Mouse (Mus musculus) testis, adult 2 months (tissue): ENCODE results near the gene Gm35549. TPM values are rescaled to one million over a fixed set of nuclear protein-coding genes. Genes with fewer than 3 reads are reported as not detected.
"Not testable (repeated sequence)": the region's sequence is repeated elsewhere in the genome, so short reads cannot be mapped to it uniquely, and the experiment has no call there.

Experiments
- H3K27ac ChIP-seq: fragments of 200-500 bp; 2 replicates; pipeline ENCODE4 v1.5.1; 2012; ENCODE audit warnings: low read depth, low read length; ENCODE audit not compliant: control insufficient read depth, insufficient read depth
- H3K27me3 ChIP-seq: fragments of 200-500 bp; 2 replicates; pipeline ENCODE4 v1.6.1; 2012; ENCODE audit warnings: mild to moderate bottlenecking, low read length, moderate library complexity; ENCODE audit not compliant: control insufficient read depth, insufficient read depth
- H3K36me3 ChIP-seq: fragments of 200-500 bp; 2 replicates; pipeline ENCODE4 v1.6.1; 2012; ENCODE audit warnings: mild to moderate bottlenecking, low read length; ENCODE audit not compliant: control insufficient read depth, insufficient read depth
- H3K4me1 ChIP-seq: fragments of 200-500 bp; 2 replicates; pipeline ENCODE4 v1.6.1; 2012; ENCODE audit warnings: low read length; ENCODE audit not compliant: control insufficient read depth, insufficient read depth
- H3K4me3 ChIP-seq: fragments of 200-500 bp; 2 replicates; pipeline ENCODE4 v1.5.1; 2012; ENCODE audit warnings: low read depth, mild to moderate bottlenecking, low read length, moderate library complexity, mixed read lengths; ENCODE audit not compliant: control insufficient read depth
- CTCF ChIP-seq: fragments of 200-500 bp; IDR thresholded peaks from 2 replicates; pipeline ENCODE4 v1.5.1; 2012; ENCODE audit warnings: low read depth, mild to moderate bottlenecking, inconsistent platforms, low read length, moderate library complexity; ENCODE audit not compliant: control insufficient read depth, insufficient read depth, insufficient replicate concordance
- POLR2A ChIP-seq: fragments of 200-500 bp; IDR thresholded peaks from 2 replicates; pipeline ENCODE4 v1.6.1; 2012; ENCODE audit warnings: low read depth, mild to moderate bottlenecking, inconsistent platforms, low read length, moderate library complexity; ENCODE audit not compliant: control insufficient read depth
- polyA plus RNA-seq: library from polyadenylated mRNA; depleted of rRNA; stranded (reverse); fragments of >200 nt; gene quantifications from 2 replicates; pipeline ENCODE4 v1.2.3, GENCODE M21; 2012

The Gm35549 gene
- polyA plus RNA-seq, 1 experiment = 28.0 TPM

DNA sequence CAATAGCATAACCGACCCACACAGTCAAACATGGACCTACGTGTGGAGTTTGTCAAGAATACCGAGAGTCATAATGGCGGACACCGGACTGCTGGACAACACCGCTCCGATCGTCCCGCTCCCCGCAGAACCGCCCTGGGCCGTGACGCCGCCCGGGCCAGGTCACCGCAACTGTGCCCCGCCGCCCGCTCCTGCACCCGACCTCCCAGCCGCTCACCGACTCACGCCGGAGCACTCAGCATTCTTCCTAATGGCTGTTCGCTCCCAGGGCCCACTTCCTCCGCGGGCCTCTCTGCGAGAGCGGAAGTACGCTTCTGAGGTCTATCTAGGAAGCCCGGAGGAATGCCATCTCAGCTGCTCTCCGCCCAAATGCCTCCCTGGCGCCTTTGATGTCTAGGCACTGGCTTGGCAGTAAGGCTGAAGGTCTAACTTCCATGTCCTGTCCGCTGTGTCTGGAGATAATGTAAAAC, 21.9 kb upstream of the Gm35549 start, which contains the start of gene Zfp445:
Zfp445 (minus strand) TSS at position 310 of the 470 bp plus-strand sequence.
- TF ChIP-seq CTCF (no peak), POLR2A (peak; percentile 81)
- Histone ChIP-seq H3K36me3 (peaks cover 2% of the 10 kb centered on the region; the same call in 1 of the 2 replicates), H3K4me3 (peak within 1 kb of the TSS; percentile 100), H3K27me3 (no peaks in the 10 kb centered on the region), H3K27ac (peak within 1 kb of the TSS; percentile 93), H3K4me1 (peaks cover 3% of the 10 kb centered on the region; the same call in 1 of the 2 replicates)

- H3K36me3 ChIP-seq = peaks cover 2% of the 10 kb centered on the region; the same call in 1 of the 2 replicates
- H3K4me3 ChIP-seq = peak overlapping the region; percentile 60; the same call in 1 of the 2 replicates
- no peak overlapping the region for H3K27ac ChIP-seq
- no peak for TF ChIP-seq CTCF
- no peak for TF ChIP-seq POLR2A
- peaks cover 3% of the 10 kb centered on the region; the same call in 1 of the 2 replicates for H3K4me1 ChIP-seq
- H3K27me3 ChIP-seq = no peaks in the 10 kb centered on the region
These were observed 21.0 kb upstream of the Gm35549 start for GRCm38 (mm10) chr9:122864848-122865247.

- H3K36me3 ChIP-seq = peaks cover 2% of the 10 kb centered on the region; the same call in 1 of the 2 replicates
- no peaks in the 10 kb centered on the region for H3K27me3 ChIP-seq
- no peak overlapping the region for H3K27ac ChIP-seq
- H3K4me3 ChIP-seq = no peak overlapping the region
- peaks cover 3% of the 10 kb centered on the region; the same call in 1 of the 2 replicates for H3K4me1 ChIP-seq
- TF ChIP-seq POLR2A (no peak), CTCF (no peak)
These were observed 19.9 kb upstream of the Gm35549 start for GRCm38 (mm10) chr9:122863731-122864130.

DNA sequence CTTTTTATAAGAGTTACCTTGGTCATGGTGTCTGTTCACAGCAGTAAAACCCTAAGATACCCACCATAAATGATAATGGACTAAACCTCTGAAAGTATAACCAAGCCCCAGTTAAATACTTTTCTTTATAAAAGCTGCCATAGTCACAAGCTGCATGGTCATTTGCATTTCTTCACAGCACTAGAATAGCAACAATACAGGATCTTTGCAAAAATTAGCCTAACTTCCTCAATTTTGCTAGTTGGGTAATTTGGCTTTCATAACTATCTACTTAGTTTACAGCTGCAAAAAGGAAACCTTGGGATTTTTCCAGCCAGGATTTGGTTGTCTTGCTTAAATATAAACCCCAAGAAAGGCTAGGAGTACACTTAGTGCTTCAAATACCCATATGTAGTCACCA, 16.9 kb upstream of the Gm35549 start:
- TF ChIP-seq CTCF (no peak), POLR2A (no peak)
- no peak overlapping the region for H3K27ac ChIP-seq
- H3K27me3 ChIP-seq = no peaks in the 10 kb centered on the region
- H3K4me3 ChIP-seq = no peak overlapping the region
- peaks cover 3% of the 10 kb centered on the region; the same call in 1 of the 2 replicates for H3K4me1 ChIP-seq
- H3K36me3 ChIP-seq = peaks cover 2% of the 10 kb centered on the region

GRCm38 (mm10) chr9:122856716-122857115, 12.9 kb upstream of the Gm35549 start:
- H3K36me3 ChIP-seq = peaks cover 7% of the 10 kb centered on the region
- H3K27me3 ChIP-seq = no peaks in the 10 kb centered on the region
- H3K4me3 ChIP-seq = no peak overlapping the region
- TF ChIP-seq POLR2A (no peak), CTCF (no peak)
- no peaks in the 10 kb centered on the region for H3K4me1 ChIP-seq
- H3K27ac ChIP-seq = no peak overlapping the region

- no peak for TF ChIP-seq POLR2A
- TF ChIP-seq CTCF = no peak
- H3K4me3 ChIP-seq = no peak overlapping the region
- peaks cover 5% of the 10 kb centered on the region for H3K36me3 ChIP-seq
- no peaks in the 10 kb centered on the region for H3K27me3 ChIP-seq
- H3K27ac ChIP-seq = no peak overlapping the region
- H3K4me1 ChIP-seq = no peaks in the 10 kb centered on the region
These were observed 11.8 kb upstream of the Gm35549 start for GRCm38 (mm10) chr9:122855617-122856016.

- H3K27me3 ChIP-seq, H3K27ac ChIP-seq, H3K4me1 ChIP-seq, H3K4me3 ChIP-seq, H3K36me3 ChIP-seq: not testable (repeated sequence)
These were observed 11.3 kb upstream of the Gm35549 start for GRCm38 (mm10) chr9:122855141-122855540.

- H3K4me1 ChIP-seq = no peaks in the 10 kb centered on the region
- TF ChIP-seq CTCF = no peak
- no peak for TF ChIP-seq POLR2A
- H3K36me3 ChIP-seq = peaks cover 5% of the 10 kb centered on the region
- no peak overlapping the region for H3K27ac ChIP-seq
- H3K4me3 ChIP-seq = no peak overlapping the region
- no peaks in the 10 kb centered on the region for H3K27me3 ChIP-seq
These were observed 10.7 kb upstream of the Gm35549 start for GRCm38 (mm10) chr9:122854526-122854925.

GRCm38 (mm10) chr9:122847811-122848311, 4.0 kb upstream of the Gm35549 start:
- not testable (repeated sequence) for H3K4me3 ChIP-seq, H3K36me3 ChIP-seq, H3K27me3 ChIP-seq, H3K4me1 ChIP-seq, H3K27ac ChIP-seq
